Mouse (Mus musculus): ENCODE results near the gene Col23a1. TPM values are rescaled to one million over a fixed set of nuclear protein-coding genes. Genes with fewer than 3 reads are reported as not detected.
A peak's percentile ranks its signal among the peaks of the same experiment; 100 is the strongest.

The Col23a1 gene
- polyA plus RNA-seq, 1 experiment from 2014 or later, result 24.9 TPM

- Histone ChIP-seq H3K36me3 (no peaks in the 10 kb centered on the region), H3K9me3 (no peaks in the 10 kb centered on the region)
Observed at GRCm38 (mm10) chr11:51415049-51415688, 125.4 kb downstream of the Col23a1 start.

GRCm38 (mm10) chr11:51418807-51419206 is 129.1 kb downstream of the Col23a1 start:
- peak overlapping the region; percentile 37; the same call in 1 of the 2 replicates for H3K27ac ChIP-seq
- 0 out of 2 replicates have a peak, but pooled peaks have one; percentile 24 for ATAC-seq (ENCODE audit: borderline replicate concordance, extremely low read depth, low FRiP score, low TSS enrichment)

More at GRCm38 (mm10) chr11:51415049-51415688, 125.4 kb downstream of the Col23a1 start:
- H3K4me1 ChIP-seq, result peaks cover 13% of the 10 kb centered on the region; the same call in 1 of the 2 replicates
- no peak overlapping the region for H3K4me3 ChIP-seq
- no peak overlapping the region for H3K4me2 ChIP-seq
- no peak overlapping the region for H3K9ac ChIP-seq
- H3K27me3 ChIP-seq, result no peaks in the 10 kb centered on the region
- WGBS, result 43% methylated on average over 7 of the region's 7 CpGs
- no peak for ATAC-seq (ENCODE audit: borderline replicate concordance, extremely low read depth, low FRiP score, low TSS enrichment)
- no peak overlapping the region for H3K27ac ChIP-seq

GRCm38 (mm10) chr11:51421878-51422277 is 132.2 kb downstream of the Col23a1 start:
- H3K9me3 ChIP-seq, result no peaks in the 10 kb centered on the region
- no peak overlapping the region for H3K9ac ChIP-seq
- no peak for ATAC-seq (ENCODE audit: borderline replicate concordance, extremely low read depth, low FRiP score, low TSS enrichment)
- H3K27ac ChIP-seq, result no peak overlapping the region
- H3K4me1 ChIP-seq, result peaks cover 6% of the 10 kb centered on the region; the same call in 1 of the 2 replicates
- 62% methylated on average over 2 of the region's 2 CpGs for WGBS
- H3K4me2 ChIP-seq, result no peak overlapping the region
- no peak overlapping the region for H3K4me3 ChIP-seq
- no peaks in the 10 kb centered on the region for H3K36me3 ChIP-seq
- no peaks in the 10 kb centered on the region for H3K27me3 ChIP-seq

More at GRCm38 (mm10) chr11:51418807-51419206, 129.1 kb downstream of the Col23a1 start:
- Histone ChIP-seq H3K4me3 (no peak overlapping the region), H3K27me3 (no peaks in the 10 kb centered on the region), H3K4me2 (no peak overlapping the region), H3K9ac (no peak overlapping the region), H3K4me1 (peaks cover 9% of the 10 kb centered on the region; the same call in 1 of the 2 replicates), H3K9me3 (no peaks in the 10 kb centered on the region), H3K36me3 (no peaks in the 10 kb centered on the region)
- WGBS, result 15% methylated on average over 3 of the region's 3 CpGs

GRCm38 (mm10) chr11:51422713-51423112 is 133.0 kb downstream of the Col23a1 start:
- Histone ChIP-seq H3K27ac (no peak overlapping the region), H3K27me3 (no peaks in the 10 kb centered on the region), H3K36me3 (no peaks in the 10 kb centered on the region), H3K4me3 (no peak overlapping the region), H3K9ac (no peak overlapping the region), H3K9me3 (no peaks in the 10 kb centered on the region), H3K4me1 (peaks cover 6% of the 10 kb centered on the region; the same call in 1 of the 2 replicates), H3K4me2 (no peak overlapping the region)
- 73% methylated on average over 14 of the region's 14 CpGs for WGBS
- no peak for ATAC-seq (ENCODE audit: borderline replicate concordance, extremely low read depth, low FRiP score, low TSS enrichment)

- Histone ChIP-seq H3K27ac (no peak overlapping the region), H3K9ac (no peak overlapping the region), H3K27me3 (no peaks in the 10 kb centered on the region), H3K4me1 (peaks cover 6% of the 10 kb centered on the region; the same call in 1 of the 2 replicates), H3K36me3 (no peaks in the 10 kb centered on the region), H3K4me3 (no peak overlapping the region), H3K9me3 (no peaks in the 10 kb centered on the region), H3K4me2 (no peak overlapping the region)
- 84% methylated on average over 3 of the region's 3 CpGs for whole genome bisulfite sequencing
- no peak for ATAC-seq (ENCODE audit: borderline replicate concordance, extremely low read depth, low FRiP score, low TSS enrichment)
Observed at GRCm38 (mm10) chr11:51426155-51426554, 136.4 kb downstream of the Col23a1 start.

- H3K9ac ChIP-seq, result no peak overlapping the region
- no peak overlapping the region for H3K4me2 ChIP-seq
- no peaks in the 10 kb centered on the region for H3K9me3 ChIP-seq
- no peaks in the 10 kb centered on the region for H3K36me3 ChIP-seq
- no peaks in the 10 kb centered on the region for H3K27me3 ChIP-seq
- 48% methylated on average over 16 of the region's 16 CpGs for WGBS
- no peak overlapping the region for H3K27ac ChIP-seq
- ATAC-seq (ENCODE audit: borderline replicate concordance, extremely low read depth, low FRiP score, low TSS enrichment), result no peak
- H3K4me1 ChIP-seq, result peaks cover 29% of the 10 kb centered on the region
- H3K4me3 ChIP-seq, result no peak overlapping the region
Observed at GRCm38 (mm10) chr11:51429428-51430179, 139.9 kb downstream of the Col23a1 start.

- H3K27ac ChIP-seq, result no peak overlapping the region
- no peak overlapping the region for H3K9ac ChIP-seq
- peaks cover 29% of the 10 kb centered on the region for H3K4me1 ChIP-seq
- no peaks in the 10 kb centered on the region for H3K36me3 ChIP-seq
- H3K9me3 ChIP-seq, result no peaks in the 10 kb centered on the region
- no peak overlapping the region for H3K4me2 ChIP-seq
- ATAC-seq (ENCODE audit: borderline replicate concordance, extremely low read depth, low FRiP score, low TSS enrichment), result no peak
- H3K4me3 ChIP-seq, result no peak overlapping the region
- 47% methylated on average over 8 of the region's 8 CpGs for WGBS
- H3K27me3 ChIP-seq, result no peaks in the 10 kb centered on the region
Observed at GRCm38 (mm10) chr11:51430180-51430578, 140.5 kb downstream of the Col23a1 start.

GRCm38 (mm10) chr11:51431287-51431686 is 141.6 kb downstream of the Col23a1 start:
- H3K36me3 ChIP-seq, result no peaks in the 10 kb centered on the region
- 61% methylated on average over 3 of the region's 3 CpGs for WGBS
- no peak overlapping the region for H3K4me2 ChIP-seq
- peaks cover 29% of the 10 kb centered on the region for H3K4me1 ChIP-seq
- no peak overlapping the region for H3K4me3 ChIP-seq
- no peaks in the 10 kb centered on the region for H3K9me3 ChIP-seq
- no peak overlapping the region for H3K27ac ChIP-seq
- no peaks in the 10 kb centered on the region for H3K27me3 ChIP-seq
- no peak overlapping the region for H3K9ac ChIP-seq
- ATAC-seq (ENCODE audit: borderline replicate concordance, extremely low read depth, low FRiP score, low TSS enrichment), result peak; percentile 73; the same call in 1 of the 2 replicates

GRCm38 (mm10) chr11:51431968-51432367 is 142.2 kb downstream of the Col23a1 start:
- Histone ChIP-seq H3K27ac (no peak overlapping the region), H3K9me3 (no peaks in the 10 kb centered on the region), H3K4me3 (no peak overlapping the region), H3K4me2 (peak overlapping the region; percentile 12; the same call in 1 of the 2 replicates), H3K9ac (no peak overlapping the region), H3K4me1 (peaks cover 29% of the 10 kb centered on the region), H3K27me3 (no peaks in the 10 kb centered on the region), H3K36me3 (no peaks in the 10 kb centered on the region)
- WGBS, result 39% methylated on average over 8 of the region's 8 CpGs
- no peak for ATAC-seq (ENCODE audit: borderline replicate concordance, extremely low read depth, low FRiP score, low TSS enrichment)

- H3K4me2 ChIP-seq, result no peak overlapping the region
- no peaks in the 10 kb centered on the region for H3K36me3 ChIP-seq
- H3K27me3 ChIP-seq, result no peaks in the 10 kb centered on the region
- H3K9me3 ChIP-seq, result no peaks in the 10 kb centered on the region; the same call in 1 of the 2 replicates
- no peak overlapping the region for H3K9ac ChIP-seq
- no peak overlapping the region for H3K4me3 ChIP-seq
- peaks cover 4% of the 10 kb centered on the region; the same call in 1 of the 2 replicates for H3K4me1 ChIP-seq
- 94% methylated on average over 7 of the region's 7 CpGs for WGBS
- H3K27ac ChIP-seq, result no peak overlapping the region
- no peak for ATAC-seq (ENCODE audit: borderline replicate concordance, extremely low read depth, low FRiP score, low TSS enrichment)
Observed at GRCm38 (mm10) chr11:51442006-51442405, 152.3 kb downstream of the Col23a1 start.

GRCm38 (mm10) chr11:51442599-51442998 is 152.9 kb downstream of the Col23a1 start:
- H3K9ac ChIP-seq, result no peak overlapping the region
- H3K9me3 ChIP-seq, result no peaks in the 10 kb centered on the region
- peaks cover 4% of the 10 kb centered on the region; the same call in 1 of the 2 replicates for H3K4me1 ChIP-seq
- no peak overlapping the region for H3K4me2 ChIP-seq
- H3K4me3 ChIP-seq, result no peak overlapping the region
- 62% methylated on average over 8 of the region's 8 CpGs for WGBS
- no peak overlapping the region for H3K27ac ChIP-seq
- no peaks in the 10 kb centered on the region for H3K27me3 ChIP-seq
- no peaks in the 10 kb centered on the region for H3K36me3 ChIP-seq
- no peak for ATAC-seq (ENCODE audit: borderline replicate concordance, extremely low read depth, low FRiP score, low TSS enrichment)

- Histone ChIP-seq H3K9me3 (no peaks in the 10 kb centered on the region), H3K4me1 (peaks cover 4% of the 10 kb centered on the region; the same call in 1 of the 2 replicates), H3K4me3 (no peak overlapping the region), H3K4me2 (no peak overlapping the region), H3K36me3 (no peaks in the 10 kb centered on the region), H3K27ac (no peak overlapping the region), H3K9ac (no peak overlapping the region), H3K27me3 (no peaks in the 10 kb centered on the region)
- ATAC-seq (ENCODE audit: borderline replicate concordance, extremely low read depth, low FRiP score, low TSS enrichment), result no peak
- WGBS, result 50% methylated on average over 2 of the region's 2 CpGs
Observed at GRCm38 (mm10) chr11:51443818-51444217, 154.1 kb downstream of the Col23a1 start.
